Mouse (Mus musculus) thymus, adult 18-20 months (tissue): Measurements from ENCODE around the gene Exosc6.
A peak's percentile ranks its signal among the peaks of the same experiment; 100 is the strongest.
"Not testable (repeated sequence)": the region's sequence is repeated elsewhere in the genome, so short reads cannot be mapped to it uniquely, and the experiment has no call there.

Experiments used
- DNase-seq, 2 experiments: peaks; one replicate each; pipeline ENCODE4 v3.0.0; 2022; ENCODE audit warnings: mixed read lengths in 2 of 2

Exosc6 gene

GRCm38 (mm10) chr8:111056158-111056663 lies at the start of gene Exosc6:
Gene Exosc6, plus strand, starts transcription at chr8:111056339.
- peak; percentile 83 to 86 for DNase-seq

- DNase-seq, result not testable (repeated sequence)
Observed at GRCm38 (mm10) chr8:111010230-111010991, 45.7 kb upstream of the Exosc6 start.

GRCm38 (mm10) chr8:111026609-111027008 lies 29.5 kb upstream of the Exosc6 start:
- DNase-seq, result not testable (repeated sequence)

- peak; percentile 53 to 70 for DNase-seq
Observed at GRCm38 (mm10) chr8:111027391-111027937, 28.7 kb upstream of the Exosc6 start.

GRCm38 (mm10) chr8:111029589-111029988 lies 26.6 kb upstream of the Exosc6 start:
- DNase-seq, result no peak

- DNase-seq, result no peak
Observed at GRCm38 (mm10) chr8:111030045-111030444, 26.1 kb upstream of the Exosc6 start.

- no peak for DNase-seq
Observed at GRCm38 (mm10) chr8:111031572-111031971, 24.6 kb upstream of the Exosc6 start, which contains the start of gene Ddx19b. Gene Ddx19b, minus strand, starts transcription at chr8:111031751.

GRCm38 (mm10) chr8:111032916-111033315 lies 23.2 kb upstream of the Exosc6 start, which contains the start of gene Aars:
Gene Aars, plus strand, starts transcription at chr8:111033144.
- no peak for DNase-seq

- peak; percentile 90 to 98 for DNase-seq
Observed at GRCm38 (mm10) chr8:111033482-111034215, 22.5 kb upstream of the Exosc6 start.

- no peak for DNase-seq
Observed at GRCm38 (mm10) chr8:111034276-111034675, 21.9 kb upstream of the Exosc6 start.

- DNase-seq, result no peak
Observed at GRCm38 (mm10) chr8:111036591-111036990, 19.5 kb upstream of the Exosc6 start.

GRCm38 (mm10) chr8:111042546-111042945 lies 13.6 kb upstream of the Exosc6 start:
- no peak for DNase-seq

- no peak for DNase-seq
Observed at GRCm38 (mm10) chr8:111044003-111044734, 12.0 kb upstream of the Exosc6 start.

GRCm38 (mm10) chr8:111048694-111049093 lies 7.4 kb upstream of the Exosc6 start:
- DNase-seq, result no peak

- no peak for DNase-seq
Observed at GRCm38 (mm10) chr8:111049106-111049505, 7.0 kb upstream of the Exosc6 start.

- DNase-seq, result no peak
Observed at GRCm38 (mm10) chr8:111053827-111054518, 2.2 kb upstream of the Exosc6 start.

- no peak for DNase-seq
Observed at GRCm38 (mm10) chr8:111055031-111055634, 1.0 kb upstream of the Exosc6 start.

GRCm38 (mm10) chr8:111055661-111056060 lies 478 bp upstream of the Exosc6 start:
- DNase-seq, result no peak

GRCm38 (mm10) chr8:111056691-111057293 lies 653 bp downstream of the Exosc6 start:
- peak; percentile 20 to 22 for DNase-seq

GRCm38 (mm10) chr8:111058946-111059572 lies 2.9 kb downstream of the Exosc6 start:
- DNase-seq, result no peak

GRCm38 (mm10) chr8:111061688-111062071 lies 5.5 kb downstream of the Exosc6 start:
- no peak for DNase-seq
